Mouse (Mus musculus) limb, embryonic 11.5 days (tissue): Measurements from ENCODE around the gene Il25. TPM values are rescaled to one million over a fixed set of nuclear protein-coding genes. Genes with fewer than 3 reads are reported as not detected.

Source experiments
- ATAC-seq: fragments of 200-750 bp; cut with Nextera tagmentation; 2 replicates; pipeline ENCODE4 v1.8.0; 2017; ENCODE audit warnings: low read depth; ENCODE audit not compliant: insufficient number of reproducible peaks, low FRiP score, low TSS enrichment
- DNase-seq: peaks from one replicate; pipeline ENCODE4 v3.0.0-alpha.2; 2015; ENCODE audit warnings: low spot score
- H3K27ac ChIP-seq: fragments of 300-500 bp; sonication (generic); replicated peaks from 2 replicates; pipeline ENCODE4 v1.5.1; 2014; ENCODE audit warnings: low read depth, mild to moderate bottlenecking, low read length
- H3K27me3 ChIP-seq: fragments of 300-500 bp; sonication (generic); 2 replicates; pipeline ENCODE4 v1.6.1; 2014; ENCODE audit warnings: mild to moderate bottlenecking, low read length, mixed read lengths; ENCODE audit not compliant: control insufficient read depth, insufficient read depth
- H3K36me3 ChIP-seq: fragments of 300-500 bp; sonication (generic); 2 replicates; pipeline ENCODE4 v1.6.1; 2014; ENCODE audit warnings: mild to moderate bottlenecking, low read length, moderate library complexity, mixed read lengths; ENCODE audit not compliant: control insufficient read depth, insufficient read depth
- H3K4me1 ChIP-seq: fragments of 300-500 bp; sonication (generic); 2 replicates; pipeline ENCODE4 v1.6.1; 2014; ENCODE audit warnings: low read length, mixed read lengths; ENCODE audit not compliant: control insufficient read depth, insufficient read depth
- H3K4me2 ChIP-seq: fragments of 300-500 bp; sonication (generic); 2 replicates; pipeline ENCODE4 v1.6.1; 2014; ENCODE audit warnings: low read depth, mild to moderate bottlenecking, moderate library complexity; ENCODE audit not compliant: severe bottlenecking
- H3K4me3 ChIP-seq: fragments of 300-500 bp; sonication (generic); 2 replicates; pipeline ENCODE4 v1.5.1; 2014; ENCODE audit warnings: low read depth, low read length
- H3K9ac ChIP-seq: fragments of 300-500 bp; sonication (generic); 2 replicates; pipeline ENCODE4 v1.6.1; 2014; ENCODE audit warnings: mild to moderate bottlenecking, low read length
- H3K9me3 ChIP-seq: fragments of 300-500 bp; sonication (generic); 2 replicates; pipeline ENCODE4 v1.6.1; 2016; ENCODE audit warnings: low read length; ENCODE audit not compliant: control insufficient read depth
- WGBS: fragments of 180-500 bp; shearing (Covaris S2); extraction: QIAGEN DNeasy Blood & Tissue Kit; methylation state at CpG from one replicate; pipeline ENCODE4 v1.1.7; 2014; 5-methylcytosine and 5-hydroxymethylcytosine counted together
- microRNA counts: library from miRNA; unstranded; fragments of <30 nt; microRNA quantifications from one replicate; lab custom pipeline; 2016
- microRNA-seq: library from miRNA; unstranded; fragments of <30 nt; microRNA quantifications from one replicate; pipeline ENCODE4, GENCODE M21; 2016
- polyA plus RNA-seq: library from polyadenylated mRNA; unstranded; fragments of >200 nt; fragmentation: Nextera tagmentation; extraction: Ambion mirVana; gene quantifications from 2 replicates; pipeline ENCODE4 v1.2.1, GENCODE M21; 2014

Gene Il25
- polyA plus RNA-seq, 1 experiment from 2014 or later, result not detected

GRCm38 (mm10) chr14:54974068-54974791 lies 41.7 kb downstream of the Il25 start:
- no peak overlapping the region for H3K4me2 ChIP-seq

GRCm38 (mm10) chr14:54976633-54977032 lies 44.1 kb downstream of the Il25 start, which contains the start of gene Gm17428:
Gene Gm17428, plus strand, starts transcription at chr14:54976933.
- Histone ChIP-seq H3K27ac (no peak within 1 kb of the TSS), H3K4me2 (no peak within 1 kb of the TSS), H3K4me1 (no peaks in the 10 kb centered on the region), H3K9ac (no peak within 1 kb of the TSS), H3K36me3 (no peaks in the 10 kb centered on the region), H3K27me3 (peaks cover 3% of the 10 kb centered on the region; the same call in 1 of the 2 replicates), H3K9me3 (no peaks in the 10 kb centered on the region), H3K4me3 (no peak within 1 kb of the TSS)
- WGBS, result 64% methylated on average over 1 of the region's 1 CpGs
- DNase-seq (no peak), ATAC-seq (no peak)

More at GRCm38 (mm10) chr14:54974068-54974791, 41.7 kb downstream of the Il25 start:
- Histone ChIP-seq H3K36me3 (no peaks in the 10 kb centered on the region), H3K4me1 (no peaks in the 10 kb centered on the region), H3K9ac (no peak overlapping the region), H3K9me3 (no peaks in the 10 kb centered on the region), H3K4me3 (no peak overlapping the region), H3K27me3 (peaks cover 3% of the 10 kb centered on the region; the same call in 1 of the 2 replicates), H3K27ac (no peak overlapping the region)
- DNase-seq (no peak), ATAC-seq (no peak)
- WGBS, result 86% methylated on average over 6 of the region's 6 CpGs

GRCm38 (mm10) chr14:54978664-54979063 lies 46.2 kb downstream of the Il25 start:
- no peaks in the 10 kb centered on the region for H3K36me3 ChIP-seq
- DNase-seq (no peak), ATAC-seq (no peak)

GRCm38 (mm10) chr14:54981934-54982333 lies 49.4 kb downstream of the Il25 start:
- DNase-seq (no peak), ATAC-seq (no peak)
- Histone ChIP-seq H3K27me3 (no peaks in the 10 kb centered on the region), H3K4me2 (no peak overlapping the region), H3K27ac (no peak overlapping the region), H3K4me1 (no peaks in the 10 kb centered on the region), H3K9ac (no peak overlapping the region), H3K36me3 (no peaks in the 10 kb centered on the region), H3K4me3 (no peak overlapping the region), H3K9me3 (no peaks in the 10 kb centered on the region)
- WGBS, result 90% methylated on average over 7 of the region's 7 CpGs

More at GRCm38 (mm10) chr14:54978664-54979063, 46.2 kb downstream of the Il25 start:
- no peak overlapping the region for H3K9ac ChIP-seq
- H3K4me1 ChIP-seq, result no peaks in the 10 kb centered on the region
- H3K4me2 ChIP-seq, result no peak overlapping the region
- H3K27me3 ChIP-seq, result peaks cover 3% of the 10 kb centered on the region; the same call in 1 of the 2 replicates
- H3K27ac ChIP-seq, result no peak overlapping the region
- no peaks in the 10 kb centered on the region for H3K9me3 ChIP-seq
- H3K4me3 ChIP-seq, result no peak overlapping the region
- 89% methylated on average over 8 of the region's 8 CpGs for WGBS

MicroRNAs encoded within 50 kb of the gene (microRNA counts, 519-probe panel; counts per million panel counts)
- microRNA mmu-miR-208a (lab: Ali Mortazavi, UCI), result 1,363 counts per million, percentile 7 among the panel's probes with 10 or more counts
- microRNA mmu-miR-208b (lab: Ali Mortazavi, UCI), result not detected

Small RNA genes lying within 50 kb of the gene (microRNA-seq; reads per million reads assigned to microRNA genes)
- gene Mir208a (1.8 reads per million), gene Mir208b (9.2 reads per million, percentile 19 among the genes with 10 or more reads in this experiment)

Other genes with a start within 250 kb of the Il25 start
- 111 and 114 TPM in 2 replicates for gene 1700123O20Rik, start 246.5 kb upstream of the Il25 start, polyA plus RNA-seq
- gene Acin1, start 245.8 kb upstream of the Il25 start, polyA plus RNA-seq, result 141 and 160 TPM in 2 replicates
- 0.25 and 0.34 TPM in 2 replicates for gene Gm29776, start 233.9 kb upstream of the Il25 start, polyA plus RNA-seq
- not detected in 2 replicates for gene Cebpe, start 220.5 kb upstream of the Il25 start, polyA plus RNA-seq
- gene Slc7a8, start 150.7 kb upstream of the Il25 start, polyA plus RNA-seq, result 0.75 and 1.1 TPM in 2 replicates
- not detected in 2 replicates for gene Rnf212b, start 118.6 kb upstream of the Il25 start, polyA plus RNA-seq
- gene Homez, start 61.7 kb upstream of the Il25 start, polyA plus RNA-seq, result 12.8 and 17.7 TPM in 2 replicates
- gene Ppp1r3e, start 55.1 kb upstream of the Il25 start, polyA plus RNA-seq, result 0.37 and 0.51 TPM in 2 replicates
- gene Bcl2l2, start 49.3 kb upstream of the Il25 start, polyA plus RNA-seq, result 2.1 and 2.2 TPM in 2 replicates
- 0.56 TPM in 1 of 2 replicates, not detected in the other for gene Gm20521, start 49.3 kb upstream of the Il25 start, polyA plus RNA-seq
- 158 and 177 TPM in 2 replicates for gene Pabpn1, start 40.2 kb upstream of the Il25 start, polyA plus RNA-seq
- gene Slc22a17, start 19.6 kb upstream of the Il25 start, polyA plus RNA-seq, result 35.5 and 46.0 TPM in 2 replicates
- 42.7 and 44.6 TPM in 2 replicates for gene Efs, start 6.6 kb upstream of the Il25 start, polyA plus RNA-seq
- 1.8 and 3.2 TPM in 2 replicates for gene Cmtm5, start 3.6 kb downstream of the Il25 start, polyA plus RNA-seq
- gene Myh6, start 34.2 kb downstream of the Il25 start, polyA plus RNA-seq, result 0.77 and 1.7 TPM in 2 replicates
- not detected in 2 replicates for gene Gm17428, start 44.2 kb downstream of the Il25 start, polyA plus RNA-seq
- gene Myh7, start 61.9 kb downstream of the Il25 start, polyA plus RNA-seq, result 0.92 and 1.5 TPM in 2 replicates
- gene Ngdn, start 82.8 kb downstream of the Il25 start, polyA plus RNA-seq, result 99.5 and 100 TPM in 2 replicates
- 4.8 and 5.5 TPM in 2 replicates for gene Zfhx2, start 159.6 kb downstream of the Il25 start, polyA plus RNA-seq
- 22.3 and 23.1 TPM in 2 replicates for gene Thtpa, start 162.1 kb downstream of the Il25 start, polyA plus RNA-seq
- 9.9 and 10.6 TPM in 2 replicates for gene Ap1g2, start 173.9 kb downstream of the Il25 start, polyA plus RNA-seq
- 0.17 and 0.18 TPM in 2 replicates for gene Jph4, start 184.2 kb downstream of the Il25 start, polyA plus RNA-seq